Mouse (Mus musculus) brain, adult 10 weeks (tissue): Measurements from ENCODE around the gene Uba6. TPM values are rescaled to one million over a fixed set of nuclear protein-coding genes. Genes with fewer than 3 reads are reported as not detected.

Source experiments
- polyA plus RNA-seq: library from polyadenylated mRNA; stranded (reverse); fragments of 350-450 nt; fragmentation: Illumina TruSeq; extraction: RNeasy Lipid Tissue Mini Kit (QIAGEN cat#74804); gene quantifications from one replicate; pipeline ENCODE4 v1.2.3, GENCODE M21; 2015; ENCODE audit warnings: low read depth, low replicate concordance

The Uba6 gene
- 14.0 TPM for polyA plus RNA-seq

DNA sequence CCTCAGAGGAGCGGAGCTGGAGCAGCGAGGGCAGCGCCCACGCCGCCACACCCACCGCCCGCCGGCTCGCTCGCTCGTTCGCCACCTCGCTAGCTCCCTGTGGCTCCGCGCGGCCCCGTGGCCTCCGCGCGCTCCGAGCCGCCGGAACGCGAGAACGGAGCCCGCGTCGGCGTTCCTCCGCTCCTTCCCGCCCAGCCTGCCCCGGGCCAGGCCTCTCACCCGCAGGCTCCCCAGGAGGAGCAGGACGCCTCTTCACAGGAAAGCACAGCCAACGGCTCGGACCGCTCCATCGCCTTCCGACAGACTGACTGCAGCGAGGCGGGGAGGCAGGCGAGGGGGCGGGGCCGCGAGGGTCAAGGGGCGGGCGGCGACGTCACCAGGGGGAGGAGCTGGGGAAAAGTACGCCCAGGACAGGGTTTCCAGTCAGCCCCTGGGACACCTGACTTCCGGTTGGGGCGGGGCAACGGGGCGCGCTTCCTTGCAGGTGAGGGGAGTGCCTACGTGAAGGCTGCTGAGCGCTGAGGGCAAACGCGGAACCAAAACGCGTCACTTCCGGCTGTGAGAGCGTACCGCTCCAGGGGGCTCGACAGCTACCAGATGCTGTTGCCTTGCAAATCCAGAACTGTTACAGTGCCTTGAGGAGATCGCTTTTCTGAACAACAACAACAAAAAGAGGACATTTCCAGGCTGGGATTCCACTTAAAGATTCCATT lies at the start of gene Uba6:
Gene Uba6 (minus strand): TSS at position 355 of the 713 bp plus-strand sequence.

DNA sequence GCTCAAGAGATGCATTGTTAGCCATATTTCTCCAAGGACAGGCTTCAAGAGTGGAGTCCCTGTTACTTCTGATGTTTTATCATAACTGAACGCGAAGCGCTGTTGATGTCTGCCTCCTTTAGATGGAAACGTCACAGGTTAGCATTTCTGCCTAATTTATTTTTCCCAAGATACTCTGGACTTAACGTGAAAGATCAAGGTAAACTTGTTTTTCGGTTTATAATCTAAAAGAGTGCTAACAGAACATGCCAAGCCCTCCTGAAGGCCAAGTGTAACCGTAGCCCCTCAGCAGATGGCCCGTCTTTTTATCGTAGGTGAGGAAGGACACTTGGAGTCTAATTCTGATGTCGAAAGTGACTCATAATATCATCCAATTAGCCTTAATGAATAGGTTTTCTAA lies 25.2 kb upstream of the Uba6 start, which contains the start of gene Gnrhr:
Gene Gnrhr (minus strand): TSS at position 101 of the 400 bp plus-strand sequence.

DNA sequence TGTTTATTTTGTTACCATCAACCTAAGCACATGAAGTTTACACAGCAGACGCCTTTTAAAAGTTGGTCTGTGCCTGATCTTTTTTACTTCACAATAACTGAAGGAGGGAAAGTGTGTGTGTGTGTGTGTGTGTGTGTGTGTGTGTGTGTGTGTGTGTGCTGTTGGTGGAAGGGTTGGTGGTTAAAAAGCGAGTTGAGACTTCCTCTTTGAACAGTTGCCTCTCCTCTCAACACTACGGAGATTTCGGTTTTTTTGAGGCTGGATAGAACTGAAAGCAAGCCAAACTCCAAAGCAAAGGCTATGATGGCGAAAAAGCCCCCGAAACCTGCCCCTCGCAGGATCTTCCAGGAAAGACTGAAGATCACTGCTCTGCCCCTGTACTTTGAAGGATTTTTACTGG lies 101.1 kb downstream of the Uba6 start, which contains the start of gene Stap1:
Gene Stap1 (plus strand): TSS at position 209 of the 400 bp plus-strand sequence.

DNA sequence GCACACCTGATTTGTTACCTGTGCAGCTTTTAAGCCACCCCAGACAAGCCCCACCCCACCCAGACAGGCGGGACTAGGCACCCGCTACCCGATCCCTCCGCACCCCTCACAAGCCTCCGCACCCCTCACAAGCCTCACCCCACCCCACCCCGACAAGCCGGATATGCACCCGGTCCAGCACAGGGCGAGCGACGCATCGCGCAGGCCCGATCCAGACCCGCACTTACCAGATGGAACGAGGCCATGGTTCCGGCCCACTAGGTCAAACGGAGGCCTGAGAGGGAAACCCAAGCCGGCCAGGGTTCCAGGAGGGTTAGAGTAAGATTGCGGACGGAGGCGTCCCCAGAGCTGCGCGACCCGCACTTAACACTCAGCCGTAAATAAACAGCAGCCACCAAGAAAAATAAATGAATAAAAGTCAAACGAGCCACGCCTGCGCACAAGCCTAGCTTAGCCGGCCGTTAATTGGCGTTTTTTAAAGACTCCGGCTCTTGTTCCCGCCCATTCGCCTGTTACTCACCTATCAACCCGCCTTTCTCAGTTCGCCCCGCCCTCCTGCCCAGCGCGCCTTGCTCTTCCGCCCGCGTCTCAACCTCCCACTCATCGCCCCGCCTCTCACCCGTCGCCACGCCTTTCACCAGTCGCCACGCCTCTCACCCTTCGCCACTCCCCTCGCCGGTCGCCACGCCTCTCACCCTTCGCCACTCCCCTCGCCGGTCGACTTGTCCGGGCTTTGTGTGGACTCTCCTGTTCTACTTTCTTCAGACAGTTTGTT lies 107.3 kb downstream of the Uba6 start, which contains the start of gene Cenpc1:
Gene Cenpc1 (minus strand): TSS at position 483 of the 775 bp plus-strand sequence.

Other genes starting within 250 kb of the Uba6 start
- 17.5 TPM for gene Cenpc1, start 107.2 kb downstream of the Uba6 start, polyA plus RNA-seq
- gene Stap1, start 101.1 kb downstream of the Uba6 start, polyA plus RNA-seq = not detected
- gene Gnrhr, start 25.1 kb upstream of the Uba6 start, polyA plus RNA-seq = not detected
- not detected for gene Tmprss11c, start 116.5 kb upstream of the Uba6 start, polyA plus RNA-seq
- gene Tmprss11d, start 200.6 kb upstream of the Uba6 start, polyA plus RNA-seq = not detected